Mouse (Mus musculus) CH12.LX (cell line): Measurements from ENCODE around the gene Brf1.

Experiments used
- CHD1 ChIP-seq: IDR thresholded peaks from 2 replicates; pipeline ENCODE4 v1.6.1; 2012; ENCODE audit warnings: low read depth, low read length, improper control_type of control experiment, inconsistent platforms
- CTCF ChIP-seq, 2 experiments: IDR thresholded peaks in 1 of 2; conservative IDR thresholded peaks in 1 of 2; 2 replicates each; pipeline ENCODE4 v1.5.1; 2011 to 2012; ENCODE audit warnings: low read depth in 2 of 2, low read length in 2 of 2, improper control_type of control experiment in 1 of 2, inconsistent platforms in 1 of 2, mild to moderate bottlenecking in 1 of 2, moderate library complexity in 1 of 2
- EP300 ChIP-seq: IDR thresholded peaks from 2 replicates; pipeline ENCODE4 v1.6.1; 2011; ENCODE audit warnings: low read length, improper control_type of control experiment
- IRF4 ChIP-seq: IDR thresholded peaks from 2 replicates; pipeline ENCODE4 v1.6.1; 2014; ENCODE audit warnings: low read depth, mild to moderate bottlenecking, inconsistent platforms, low read length, improper control_type of control experiment
- MAFK ChIP-seq: IDR thresholded peaks from 2 replicates; pipeline ENCODE4 v1.6.1; 2011; ENCODE audit warnings: low read length, improper control_type of control experiment; ENCODE audit not compliant: insufficient replicate concordance
- POLR2A ChIP-seq: IDR thresholded peaks from 2 replicates; pipeline ENCODE4 v1.6.1; 2011; ENCODE audit warnings: low read depth, mild to moderate bottlenecking, improper control_type of control experiment, low read length

DNA sequence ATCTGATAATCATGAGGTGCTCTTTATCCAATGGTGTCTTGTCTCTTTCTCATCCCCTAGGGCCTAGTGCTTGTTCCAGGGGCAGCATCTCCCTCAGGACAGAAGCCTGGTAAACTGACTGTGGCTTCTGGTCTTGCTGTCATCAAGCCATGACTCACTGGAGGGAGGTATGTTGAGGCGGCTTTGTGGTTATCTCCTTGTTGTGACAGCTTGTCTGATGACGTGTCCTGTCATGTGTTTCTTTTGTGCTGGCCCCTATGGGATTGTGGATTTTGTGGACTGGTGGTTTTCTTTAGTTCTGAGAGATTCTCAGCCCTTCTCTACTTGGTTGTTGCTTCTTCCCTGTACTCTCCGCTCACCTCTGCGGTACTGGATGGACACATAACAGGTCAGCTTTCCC, 22.6 kb upstream of the Brf1 start:
- no peak for TF ChIP-seq CTCF (conservative IDR thresholded peaks at IDR 0.05 in 1 of 2, IDR thresholded peaks at IDR 0.05 in 1 of 2; ENCODE audit: low read depth in 2 of 2, low read length in 2 of 2)
- TF ChIP-seq POLR2A, result no peak
- TF ChIP-seq CHD1, result no peak
- TF ChIP-seq EP300, result peak; percentile 65
- 0 out of 2 replicates have a peak, but pooled peaks have one; percentile 12 for TF ChIP-seq MAFK
- TF ChIP-seq IRF4, result 0 out of 2 replicates have a peak, but pooled peaks have one; percentile 19
